Mouse (Mus musculus) thymus, adult 2 months (tissue): ENCODE measurements around the gene Pabpc6. TPM values are rescaled to one million over a fixed set of nuclear protein-coding genes. Genes with fewer than 3 reads are reported as not detected.

ENCODE experiments used
- DNase-seq: peaks from one replicate; pipeline ENCODE4 v3.0.0; 2021
- H3K27ac ChIP-seq: fragments of 200-500 bp; 2 replicates; pipeline ENCODE4 v1.5.1; 2012; ENCODE audit warnings: low read length, control low read depth; ENCODE audit not compliant: control insufficient read depth, insufficient read depth
- H3K27me3 ChIP-seq: fragments of 200-500 bp; 2 replicates; pipeline ENCODE4 v1.6.1; 2012; ENCODE audit warnings: mild to moderate bottlenecking, low read length, moderate library complexity, mixed read lengths; ENCODE audit not compliant: control insufficient read depth, insufficient read depth
- H3K36me3 ChIP-seq: fragments of 200-500 bp; 2 replicates; pipeline ENCODE4 v1.6.1; 2012; ENCODE audit warnings: mild to moderate bottlenecking, low read length, moderate library complexity; ENCODE audit not compliant: control insufficient read depth, insufficient read depth
- H3K4me1 ChIP-seq: fragments of 200-500 bp; replicated peaks from 2 replicates; pipeline ENCODE4 v1.6.1; 2012; ENCODE audit warnings: low read length; ENCODE audit not compliant: control insufficient read depth, insufficient read depth
- H3K4me3 ChIP-seq: fragments of 200-500 bp; 2 replicates; pipeline ENCODE4 v1.5.1; 2012; ENCODE audit warnings: mild to moderate bottlenecking, low read length, control low read depth, moderate library complexity; ENCODE audit not compliant: control insufficient read depth, insufficient read depth
- CTCF ChIP-seq: fragments of 200-500 bp; IDR thresholded peaks from 2 replicates; pipeline ENCODE4 v1.5.1; 2012; ENCODE audit warnings: mild to moderate bottlenecking, control low read depth, low read length, moderate library complexity, borderline replicate concordance; ENCODE audit not compliant: control insufficient read depth, poor library complexity, insufficient read depth; ENCODE audit errors: extremely low read depth
- POLR2A ChIP-seq: fragments of 200-500 bp; IDR thresholded peaks from 2 replicates; pipeline ENCODE4 v1.6.1; 2012; ENCODE audit warnings: mild to moderate bottlenecking, low read length, control low read depth, moderate library complexity; ENCODE audit not compliant: control insufficient read depth, poor library complexity, insufficient read depth; ENCODE audit errors: extremely low read depth
- WGBS: fragments of 180-500 bp; shearing (Covaris S2); methylation state at CpG from one replicate; pipeline ENCODE4 v1.1.7; 2018; 5-methylcytosine and 5-hydroxymethylcytosine counted together
- polyA plus RNA-seq: library from polyadenylated mRNA; depleted of rRNA; stranded (reverse); fragments of >200 nt; gene quantifications from 2 replicates; pipeline ENCODE4 v1.2.3, GENCODE M21; 2012

Gene Pabpc6
- polyA plus RNA-seq, 1 experiment, result 0.05 TPM

GRCm38 (mm10) chr17:9680741-9681140, 11.2 kb upstream of the Pabpc6 start:
- Histone ChIP-seq H3K4me1 (no peaks in the 10 kb centered on the region), H3K36me3 (no peaks in the 10 kb centered on the region), H3K4me3 (no peak overlapping the region), H3K27ac (no peak overlapping the region), H3K27me3 (no peaks in the 10 kb centered on the region)
- DNase-seq, result no peak
- TF ChIP-seq POLR2A, result no peak
- no peak for TF ChIP-seq CTCF
- 89% methylated on average over 8 of the region's 8 CpGs for WGBS

- TF ChIP-seq POLR2A (no peak), CTCF (no peak)
- 89% methylated on average over 6 of the region's 6 CpGs for WGBS
These were observed 5.8 kb upstream of the Pabpc6 start for GRCm38 (mm10) chr17:9675175-9675789.

GRCm38 (mm10) chr17:9667955-9668354, 1.6 kb downstream of the Pabpc6 start:
- 96% methylated on average over 9 of the region's 9 CpGs for WGBS
- TF ChIP-seq POLR2A (no peak), CTCF (no peak)

More at GRCm38 (mm10) chr17:9675175-9675789, 5.8 kb upstream of the Pabpc6 start:
- no peaks in the 10 kb centered on the region for H3K36me3 ChIP-seq
- H3K27ac ChIP-seq, result no peak overlapping the region
- no peak overlapping the region for H3K4me3 ChIP-seq
- H3K27me3 ChIP-seq, result no peaks in the 10 kb centered on the region
- no peaks in the 10 kb centered on the region for H3K4me1 ChIP-seq
- DNase-seq, result no peak

GRCm38 (mm10) chr17:9658651-9659050, 10.9 kb downstream of the Pabpc6 start:
- Histone ChIP-seq H3K27me3 (no peaks in the 10 kb centered on the region), H3K27ac (no peak overlapping the region), H3K4me1 (no peaks in the 10 kb centered on the region), H3K36me3 (no peaks in the 10 kb centered on the region), H3K4me3 (no peak overlapping the region)
- DNase-seq, result no peak
- 90% methylated on average over 5 of the region's 5 CpGs for WGBS
- no peak for TF ChIP-seq POLR2A
- TF ChIP-seq CTCF, result no peak

More at GRCm38 (mm10) chr17:9667955-9668354, 1.6 kb downstream of the Pabpc6 start:
- Histone ChIP-seq H3K4me1 (no peaks in the 10 kb centered on the region), H3K36me3 (no peaks in the 10 kb centered on the region), H3K27ac (no peak overlapping the region), H3K27me3 (no peaks in the 10 kb centered on the region), H3K4me3 (no peak overlapping the region)
- no peak for DNase-seq

GRCm38 (mm10) chr17:9654155-9654554, 15.4 kb downstream of the Pabpc6 start:
- DNase-seq, result no peak
- Histone ChIP-seq H3K4me3 (no peak overlapping the region), H3K27ac (no peak overlapping the region), H3K4me1 (no peaks in the 10 kb centered on the region), H3K36me3 (no peaks in the 10 kb centered on the region), H3K27me3 (no peaks in the 10 kb centered on the region)
- WGBS, result 90% methylated on average over 3 of the region's 3 CpGs
- TF ChIP-seq POLR2A, result no peak
- TF ChIP-seq CTCF, result no peak

- Histone ChIP-seq H3K27ac (no peak overlapping the region), H3K27me3 (no peaks in the 10 kb centered on the region), H3K4me1 (no peaks in the 10 kb centered on the region), H3K4me3 (no peak overlapping the region), H3K36me3 (no peaks in the 10 kb centered on the region)
- TF ChIP-seq POLR2A (no peak), CTCF (no peak)
- DNase-seq, result no peak
- 87% methylated on average over 4 of the region's 4 CpGs for WGBS
These were observed 21.9 kb downstream of the Pabpc6 start for GRCm38 (mm10) chr17:9647644-9648043.
